Mouse (Mus musculus) ES-E14 (cell line): ENCODE data around the gene Dclk1.

ENCODE experiments used
- MAFK ChIP-seq: IDR thresholded peaks from 2 replicates; pipeline ENCODE4 v1.6.1; 2014; ENCODE audit warnings: mild to moderate bottlenecking, low read depth, low read length, inconsistent platforms; ENCODE audit not compliant: insufficient read depth
- ZC3H11A ChIP-seq: IDR thresholded peaks from 2 replicates; pipeline ENCODE4 v1.6.1; 2012; ENCODE audit warnings: low read depth, mild to moderate bottlenecking, inconsistent platforms, low read length, borderline replicate concordance

DNA sequence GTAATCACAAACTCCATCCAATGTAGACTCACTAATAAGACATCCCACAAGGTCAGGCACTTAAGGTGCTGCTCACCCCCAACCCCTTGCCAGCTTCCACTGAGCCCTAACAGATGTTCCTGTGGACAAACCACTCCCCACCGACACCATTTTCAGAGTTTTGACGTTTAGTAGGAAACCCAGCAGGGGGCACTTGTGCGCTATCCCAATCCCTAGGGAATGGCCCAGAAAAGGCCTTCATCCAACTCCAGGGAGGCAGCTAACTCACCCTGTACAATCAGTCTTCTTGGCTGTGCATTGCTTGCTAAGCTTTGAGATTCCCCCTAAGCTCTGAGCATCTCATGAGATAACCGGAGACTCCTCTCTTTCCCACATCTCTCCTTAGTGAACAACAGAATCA, 331.8 kb downstream of the Dclk1 start:
- no peak for TF ChIP-seq ZC3H11A
- TF ChIP-seq MAFK = no peak
